Mouse (Mus musculus): ENCODE measurements around the gene 2810004N23Rik.

DNA sequence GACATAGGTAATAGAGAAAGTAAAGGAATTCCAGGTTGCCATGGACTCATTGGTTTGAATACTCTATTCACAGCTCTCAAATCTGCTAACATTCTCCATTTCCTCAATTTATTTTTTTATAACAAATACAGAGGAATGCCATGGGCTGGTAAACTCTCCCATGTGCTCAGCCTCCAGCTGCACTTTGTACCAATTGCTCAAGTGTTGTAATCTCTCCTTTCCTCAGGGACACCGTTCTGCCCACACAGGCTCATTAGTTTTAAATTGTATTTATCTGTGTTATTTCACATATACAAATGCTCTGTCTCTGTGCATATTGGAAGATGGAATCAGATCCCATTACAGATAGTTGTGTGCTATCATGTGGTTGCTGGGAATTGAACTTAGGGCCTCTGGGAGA, 9.4 kb downstream of the 2810004N23Rik start:
- no peak for TF ChIP-seq POLR2A (IDR thresholded peaks at IDR 0.05; ENCODE audit: insufficient read length, low read depth)
- no peak for TF ChIP-seq MAX (IDR thresholded peaks at IDR 0.05; ENCODE audit: low read depth)
- no peak for TF ChIP-seq USF1 (IDR thresholded peaks at IDR 0.05; ENCODE audit: low read depth)
- no peak for TF ChIP-seq TCF3 (IDR thresholded peaks at IDR 0.05; ENCODE audit: insufficient read length, low read depth)
- no peak for TF ChIP-seq E2F4 (IDR thresholded peaks at IDR 0.05; ENCODE audit: insufficient read depth)
- TF ChIP-seq CEBPB (IDR thresholded peaks at IDR 0.05; ENCODE audit: insufficient read depth, poor library complexity, severe bottlenecking) = no peak
- no peak for TF ChIP-seq POLR2AphosphoS2 (IDR thresholded peaks at IDR 0.05; ENCODE audit: insufficient read length, low read depth)
- TF ChIP-seq REST (IDR thresholded peaks at IDR 0.05; ENCODE audit: insufficient read depth, insufficient read length) = no peak

Data from myocyte (in vitro differentiated cells).